Mouse (Mus musculus) erythroid progenitor cell, adult 5-6 weeks (primary cell): ENCODE measurements around the gene Mrps27. TPM values are rescaled to one million over a fixed set of nuclear protein-coding genes. Genes with fewer than 3 reads are reported as not detected.

Source experiments
- ATAC-seq: replicated peaks from 2 replicates; pipeline ENCODE4 v1.8.0; 2016; ENCODE audit warnings: moderate number of reproducible peaks, mild to moderate bottlenecking, moderate TSS enrichment, inconsistent platforms; ENCODE audit not compliant: poor library complexity, low FRiP score, severe bottlenecking
- total RNA-seq, 2 experiments: library from RNA; stranded (forward) in 1 of 2; stranded (reverse) in 1 of 2; fragments of 150-400 nt in 1 of 2; fragments of 186-747, 209-891 nt in 1 of 2; gene quantifications; 2 replicates each; pipeline versions ENCODE4 v1.2.3 to v1.2.4; 2015 to 2017; ENCODE audit warnings: low replicate concordance in 2 of 2

The Mrps27 gene
- total RNA-seq, 2 experiments from 2014 or later = 1.7 TPM; not detected in 1

GRCm38 (mm10) chr13:99384555-99385203, 40.1 kb downstream of the Mrps27 start:
- ATAC-seq = no peak

- no peak for ATAC-seq
Observed at GRCm38 (mm10) chr13:99385911-99386310, 41.3 kb downstream of the Mrps27 start.

GRCm38 (mm10) chr13:99386341-99386740, 41.8 kb downstream of the Mrps27 start:
- no peak for ATAC-seq

- no peak for ATAC-seq
Observed at GRCm38 (mm10) chr13:99387901-99388811, 43.6 kb downstream of the Mrps27 start.

- ATAC-seq = no peak
Observed at GRCm38 (mm10) chr13:99391417-99391816, 46.8 kb downstream of the Mrps27 start.

GRCm38 (mm10) chr13:99393128-99393527, 48.5 kb downstream of the Mrps27 start:
- ATAC-seq = no peak

- ATAC-seq = no peak
Observed at GRCm38 (mm10) chr13:99394694-99395093, 50.1 kb downstream of the Mrps27 start.

GRCm38 (mm10) chr13:99395531-99395930, 50.9 kb downstream of the Mrps27 start:
- ATAC-seq = no peak

GRCm38 (mm10) chr13:99397228-99397627, 52.6 kb downstream of the Mrps27 start:
- no peak for ATAC-seq

- ATAC-seq = no peak
Observed at GRCm38 (mm10) chr13:99398149-99398701, 53.6 kb downstream of the Mrps27 start.

GRCm38 (mm10) chr13:99399373-99399772, 54.8 kb downstream of the Mrps27 start:
- no peak for ATAC-seq

GRCm38 (mm10) chr13:99409216-99409615, 64.6 kb downstream of the Mrps27 start:
- no peak for ATAC-seq

GRCm38 (mm10) chr13:99410611-99411515, 66.3 kb downstream of the Mrps27 start:
- no peak for ATAC-seq

- ATAC-seq = no peak
Observed at GRCm38 (mm10) chr13:99411761-99412160, 67.2 kb downstream of the Mrps27 start.

- ATAC-seq = no peak
Observed at GRCm38 (mm10) chr13:99412477-99413080, 68.0 kb downstream of the Mrps27 start.

GRCm38 (mm10) chr13:99413481-99414351, 69.1 kb downstream of the Mrps27 start:
- no peak for ATAC-seq

GRCm38 (mm10) chr13:99414352-99414742, 69.8 kb downstream of the Mrps27 start:
- no peak for ATAC-seq

- no peak for ATAC-seq
Observed at GRCm38 (mm10) chr13:99416601-99417000, 72.0 kb downstream of the Mrps27 start.
